Mouse (Mus musculus) bone marrow macrophage, adult 2 months (primary cell): ENCODE measurements at regions not wholly inside any gene's neighbourhood (a gene's known extent, or its start where the extent isn't known, plus 50 kb on each side); places are given as distances from the start of the nearest gene placed in this dataset.

Experiments used
- CTCF ChIP-seq: IDR thresholded peaks from 2 replicates; pipeline ENCODE4 v1.5.1; 2012; ENCODE audit warnings: low read depth, mild to moderate bottlenecking, low read length, moderate library complexity
- POLR2A ChIP-seq: IDR thresholded peaks from 2 replicates; pipeline ENCODE4 v1.6.1; 2012; ENCODE audit warnings: mild to moderate bottlenecking, low read depth, low read length, borderline replicate concordance

GRCm38 (mm10) chr17:49281344-49281743, 146.8 kb upstream of the Mocs1 start:
- TF ChIP-seq POLR2A (no peak), CTCF (no peak)
